In the genomic region with DNA sequence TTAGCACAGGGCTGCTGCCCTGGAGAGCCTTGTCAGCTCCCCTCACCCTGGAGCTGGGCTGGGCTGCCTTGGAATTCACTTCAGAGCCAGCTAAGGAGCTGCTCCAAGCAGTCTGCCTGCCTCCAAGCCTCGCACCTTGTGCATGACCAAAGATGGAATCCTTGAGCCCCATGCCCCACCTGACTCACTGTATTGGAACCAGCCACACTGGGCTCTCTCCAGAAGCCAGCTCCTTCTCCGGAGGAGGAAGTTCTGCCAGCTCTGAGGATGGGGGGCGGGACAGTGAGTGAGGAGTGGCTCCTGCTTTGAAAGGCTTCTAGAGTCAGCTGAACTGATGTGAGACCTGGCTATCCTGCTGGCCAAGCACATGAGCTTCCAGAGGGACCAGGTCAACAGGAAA, we compare ENCODE assay signal across 13 mouse cellular contexts. TPM values are rescaled to one million over a fixed set of nuclear protein-coding genes. Genes with fewer than 3 reads are reported as not detected.
A peak's percentile ranks its signal among the peaks of the same experiment; 100 is the strongest.
DNase-seq lines count a peak whose midpoint lies in the region; ATAC-seq and TF ChIP-seq lines count a peak whose summit lies in the region.
"Had no signal": no experiment of that assay in that cellular context is flagged by ENCODE, and none has a peak within 500 bp of the region (broad histone marks: within the 10 kb centered on the region; RNA-seq: fewer than 3 reads in every experiment).

No protein-coding gene starts in this region.

- no peaks in the 10 kb centered on the region for H3K27me3 ChIP-seq in lung, postnatal 0 days (replicated peaks; ENCODE audit: insufficient read depth, low read length)
- H3K27me3 ChIP-seq: neural tube, embryonic 12.5 days had no signal

- H3K9ac ChIP-seq in lung, postnatal 0 days (replicated peaks; ENCODE audit: low read depth) = no peak overlapping the region
- H3K9ac ChIP-seq: neural tube, embryonic 12.5 days had no signal

- no peaks in the 10 kb centered on the region for H3K36me3 ChIP-seq in lung, postnatal 0 days (ENCODE audit: insufficient read depth, low read length)

- TF ChIP-seq CTCF in lung, postnatal 0 days (IDR thresholded peaks at IDR 0.05) = no peak

- ATAC-seq in lung, postnatal 0 days = peak; percentile 89
- ATAC-seq: hindbrain, postnatal 0 days had no signal

- H3K4me3 ChIP-seq in lung, postnatal 0 days (ENCODE audit: low read depth, low read length) = no peak overlapping the region
- H3K4me3 ChIP-seq: erythroblast, embryonic 14.5 days; neural tube, embryonic 12.5 days had no signal

- TF ChIP-seq EP300 in lung, postnatal 0 days (IDR thresholded peaks at IDR 0.05) = peak; percentile 43; the same call in 1 of the 2 replicates

- H3K4me1 ChIP-seq in lung, postnatal 0 days (ENCODE audit: insufficient read depth, low read depth, low read length) = peaks cover 8% of the 10 kb centered on the region; the same call in 1 of the 2 replicates

- no peaks in the 10 kb centered on the region for H3K9me3 ChIP-seq in lung, postnatal 0 days (ENCODE audit: low read length)
- H3K9me3 ChIP-seq: neural tube, embryonic 12.5 days had no signal

- peak overlapping the region; percentile 71 for H3K27ac ChIP-seq in lung, postnatal 0 days (ENCODE audit: low read length)
- H3K27ac ChIP-seq: hindbrain, postnatal 0 days; neural tube, embryonic 12.5 days had no signal

- peak; percentile 24 for DNase-seq in ovary, postnatal 36 days (ENCODE audit: low spot score)
- DNase-seq in ovary, adult 18-20 months (ENCODE audit: low spot score) = no peak
- DNase-seq in gastrocnemius, postnatal 10 days = peak; percentile 29
- DNase-seq in lung, postnatal 0 days (ENCODE audit: low spot score) = peak; percentile 82
- DNase-seq in urinary bladder, postnatal 25 days (ENCODE audit: low spot score) = peak; percentile 35
- DNase-seq in layer of hippocampus, adult 18-20 months (ENCODE audit: low spot score in 2 of 2) = no peak
- DNase-seq in left cerebral cortex, postnatal 4 days = no peak
- DNase-seq: cerebellum, postnatal 25 days; thymus, adult 18-20 months had no signal

- 49% methylated on average over 3 of the region's 3 CpGs for WGBS in lung, postnatal 0 days

- intact Hi-C loops in left cerebral cortex, postnatal 4 days (cut with DNase I) = no loop called here

- no peak overlapping the region for H3K4me2 ChIP-seq in lung, postnatal 0 days (replicated peaks; ENCODE audit: low read depth, low read length)
- H3K4me2 ChIP-seq: neural tube, embryonic 12.5 days had no signal

RNA-seq across cellular contexts. Expression of gene Manbal, which starts 6.3 kb away (rescaled TPM):
- 10 to 100 TPM; 30.1 to 32.2 TPM for total RNA-seq in gastrocnemius, postnatal 10 days (2021)
- polyA plus RNA-seq in lung, postnatal 0 days (2015; fragmentation: Nextera tagmentation; extraction: Ambion mirVana) = 95.7 and 100 TPM in 2 replicates
- total RNA-seq in layer of hippocampus, adult 18-20 months (2021) = 10 to 100 TPM; 55.5 to 57.0 TPM
- total RNA-seq in left cerebral cortex, postnatal 4 days (2021) = 10 to 100 TPM; 66.1 to 70.3 TPM

RNA-seq across cellular contexts. Expression of gene Ghrh, which starts 26.4 kb away (rescaled TPM):
- not detected for total RNA-seq in gastrocnemius, postnatal 10 days (2021)
- 0.70 and 0.79 TPM in 2 replicates for polyA plus RNA-seq in lung, postnatal 0 days (2015; fragmentation: Nextera tagmentation; extraction: Ambion mirVana)
- total RNA-seq in layer of hippocampus, adult 18-20 months (2021) = not detected
- not detected for total RNA-seq in left cerebral cortex, postnatal 4 days (2021)
- total RNA-seq: heart, adult 18-20 months; hindbrain, postnatal 0 days had no signal
- polyA plus RNA-seq: erythroblast, embryonic 14.5 days; neural tube, embryonic 12.5 days had no signal

RNA-seq across cellular contexts. Expression of gene Src, which starts 44.6 kb away (rescaled TPM):
- 10 to 100 TPM in 1 of 2 experiments, 1 to 10 TPM in 1; 6.8 to 11.2 TPM for total RNA-seq in gastrocnemius, postnatal 10 days (2021)
- 16.4 and 18.2 TPM in 2 replicates for polyA plus RNA-seq in lung, postnatal 0 days (2015; fragmentation: Nextera tagmentation; extraction: Ambion mirVana)
- 100 to 1,000 TPM; 156 to 157 TPM for total RNA-seq in layer of hippocampus, adult 18-20 months (2021)
- 10 to 100 TPM; 92.0 to 94.5 TPM for total RNA-seq in left cerebral cortex, postnatal 4 days (2021)

Comparison
In these comparisons a context has a peak if more than half of its experiments do, and no peak if none do; other contexts are left out.
1. DNase-seq: peak in ovary, postnatal 36 days (single experiment), gastrocnemius, postnatal 10 days (single experiment), lung, postnatal 0 days (single experiment) and urinary bladder, postnatal 25 days (single experiment); none in ovary, adult 18-20 months (single experiment), layer of hippocampus, adult 18-20 months (0 of 2) and left cerebral cortex, postnatal 4 days (single experiment).
2. RNA of gene Src, which starts 44.6 kb away (total RNA-seq): 156 to 157 TPM in layer of hippocampus, adult 18-20 months and 92.0 to 94.5 TPM in left cerebral cortex, postnatal 4 days; 6.8 to 11.2 TPM in gastrocnemius, postnatal 10 days; every median in the first group is over 4 times any median in the second.